Mouse (Mus musculus): ENCODE data around the gene Pck1. TPM values are rescaled to one million over a fixed set of nuclear protein-coding genes. Genes with fewer than 3 reads are reported as not detected.

The Pck1 gene
- polyA plus RNA-seq, 1 experiment from 2014 or later, result not detected

GRCm38 (mm10) chr2:173151352-173151751, 1.5 kb upstream of the Pck1 start:
- Histone ChIP-seq H3K9ac (no peak overlapping the region), H3K36me3 (ENCODE audit: insufficient read depth) (no peaks in the 10 kb centered on the region), H3K4me1 (ENCODE audit: insufficient read depth) (no peaks in the 10 kb centered on the region), H3K27me3 (ENCODE audit: insufficient read depth, low read length) (no peaks in the 10 kb centered on the region), H3K9me3 (ENCODE audit: low read depth, low read length) (no peaks in the 10 kb centered on the region), H3K4me2 (no peak overlapping the region), H3K27ac (ENCODE audit: low read depth) (no peak overlapping the region), H3K4me3 (ENCODE audit: low read depth, low read length) (no peak overlapping the region)
- ATAC-seq (ENCODE audit: insufficient read depth) (no peak), DNase-seq (no peak)
- no peak for TF ChIP-seq CTCF (IDR thresholded peaks at IDR 0.05; ENCODE audit: low read depth)
- 51% methylated on average over 5 of the region's 5 CpGs for WGBS

- no peak overlapping the region for H3K27ac ChIP-seq (ENCODE audit: low read depth)
- no peaks in the 10 kb centered on the region for H3K27me3 ChIP-seq (ENCODE audit: insufficient read depth, low read length)
- ATAC-seq (ENCODE audit: insufficient read depth), result no peak
- H3K36me3 ChIP-seq (ENCODE audit: insufficient read depth), result no peaks in the 10 kb centered on the region
- no peak for TF ChIP-seq CTCF (IDR thresholded peaks at IDR 0.05; ENCODE audit: low read depth)
- H3K9ac ChIP-seq, result no peak overlapping the region
- H3K4me3 ChIP-seq (ENCODE audit: low read depth, low read length), result no peak overlapping the region
- DNase-seq, result no peak
- H3K9me3 ChIP-seq (ENCODE audit: low read depth, low read length), result no peaks in the 10 kb centered on the region
- WGBS, result 79% methylated on average over 7 of the region's 7 CpGs
- no peaks in the 10 kb centered on the region for H3K4me1 ChIP-seq (ENCODE audit: insufficient read depth)
- no peak overlapping the region for H3K4me2 ChIP-seq
Observed at GRCm38 (mm10) chr2:173151784-173152284, 1.0 kb upstream of the Pck1 start.

- Histone ChIP-seq H3K9me3 (ENCODE audit: low read depth, low read length) (no peaks in the 10 kb centered on the region), H3K27ac (ENCODE audit: low read depth) (no peak overlapping the region), H3K9ac (no peak overlapping the region), H3K36me3 (ENCODE audit: insufficient read depth) (no peaks in the 10 kb centered on the region), H3K4me3 (ENCODE audit: low read depth, low read length) (no peak overlapping the region), H3K4me1 (ENCODE audit: insufficient read depth) (no peaks in the 10 kb centered on the region), H3K27me3 (ENCODE audit: insufficient read depth, low read length) (no peaks in the 10 kb centered on the region), H3K4me2 (no peak overlapping the region)
- no peak for DNase-seq
- ATAC-seq (ENCODE audit: insufficient read depth), result no peak
- 77% methylated on average over 10 of the region's 10 CpGs for WGBS
- no peak for TF ChIP-seq CTCF (IDR thresholded peaks at IDR 0.05; ENCODE audit: low read depth)
Observed at GRCm38 (mm10) chr2:173153266-173153665, 418 bp downstream of the Pck1 start.

GRCm38 (mm10) chr2:173154513-173154912, 1.7 kb downstream of the Pck1 start:
- H3K27ac ChIP-seq (ENCODE audit: low read depth), result no peak overlapping the region
- WGBS, result 91% methylated on average over 13 of the region's 13 CpGs
- no peak overlapping the region for H3K9ac ChIP-seq
- DNase-seq (no peak), ATAC-seq (ENCODE audit: insufficient read depth) (no peak)
- no peaks in the 10 kb centered on the region for H3K36me3 ChIP-seq (ENCODE audit: insufficient read depth)
- no peaks in the 10 kb centered on the region for H3K27me3 ChIP-seq (ENCODE audit: insufficient read depth, low read length)
- no peak overlapping the region for H3K4me3 ChIP-seq (ENCODE audit: low read depth, low read length)
- no peak overlapping the region for H3K4me2 ChIP-seq
- H3K4me1 ChIP-seq (ENCODE audit: insufficient read depth), result no peaks in the 10 kb centered on the region
- TF ChIP-seq CTCF (IDR thresholded peaks at IDR 0.05; ENCODE audit: low read depth), result no peak
- no peaks in the 10 kb centered on the region for H3K9me3 ChIP-seq (ENCODE audit: low read depth, low read length)

- ATAC-seq (ENCODE audit: insufficient read depth), result no peak
- Histone ChIP-seq H3K9ac (no peak overlapping the region), H3K36me3 (ENCODE audit: insufficient read depth) (no peaks in the 10 kb centered on the region), H3K4me3 (ENCODE audit: low read depth, low read length) (no peak overlapping the region), H3K9me3 (ENCODE audit: low read depth, low read length) (no peaks in the 10 kb centered on the region), H3K27ac (ENCODE audit: low read depth) (no peak overlapping the region), H3K4me1 (ENCODE audit: insufficient read depth) (no peaks in the 10 kb centered on the region), H3K4me2 (no peak overlapping the region), H3K27me3 (ENCODE audit: insufficient read depth, low read length) (no peaks in the 10 kb centered on the region)
- TF ChIP-seq CTCF (IDR thresholded peaks at IDR 0.05; ENCODE audit: low read depth), result no peak
- no peak for DNase-seq
- WGBS, result 83% methylated on average over 14 of the region's 14 CpGs
Observed at GRCm38 (mm10) chr2:173154962-173155361, 2.1 kb downstream of the Pck1 start.

GRCm38 (mm10) chr2:173155907-173156306, 3.1 kb downstream of the Pck1 start:
- Histone ChIP-seq H3K4me2 (no peak overlapping the region), H3K4me1 (ENCODE audit: insufficient read depth) (no peaks in the 10 kb centered on the region), H3K36me3 (ENCODE audit: insufficient read depth) (no peaks in the 10 kb centered on the region), H3K9ac (no peak overlapping the region), H3K9me3 (ENCODE audit: low read depth, low read length) (no peaks in the 10 kb centered on the region), H3K4me3 (ENCODE audit: low read depth, low read length) (no peak overlapping the region), H3K27me3 (ENCODE audit: insufficient read depth, low read length) (no peaks in the 10 kb centered on the region), H3K27ac (ENCODE audit: low read depth) (no peak overlapping the region)
- no peak for ATAC-seq (ENCODE audit: insufficient read depth)
- no peak for DNase-seq
- no peak for TF ChIP-seq CTCF (IDR thresholded peaks at IDR 0.05; ENCODE audit: low read depth)
- 91% methylated on average over 10 of the region's 10 CpGs for WGBS

- no peak for DNase-seq
- Histone ChIP-seq H3K4me1 (ENCODE audit: insufficient read depth) (no peaks in the 10 kb centered on the region), H3K27me3 (ENCODE audit: insufficient read depth, low read length) (no peaks in the 10 kb centered on the region), H3K4me2 (no peak overlapping the region), H3K36me3 (ENCODE audit: insufficient read depth) (no peaks in the 10 kb centered on the region), H3K4me3 (ENCODE audit: low read depth, low read length) (no peak overlapping the region), H3K27ac (ENCODE audit: low read depth) (no peak overlapping the region), H3K9me3 (ENCODE audit: low read depth, low read length) (no peaks in the 10 kb centered on the region), H3K9ac (no peak overlapping the region)
- TF ChIP-seq CTCF (IDR thresholded peaks at IDR 0.05; ENCODE audit: low read depth), result no peak
- WGBS, result 82% methylated on average over 13 of the region's 13 CpGs
- ATAC-seq (ENCODE audit: insufficient read depth), result no peak
Observed at GRCm38 (mm10) chr2:173156923-173157322, 4.1 kb downstream of the Pck1 start.

- TF ChIP-seq CTCF (IDR thresholded peaks at IDR 0.05; ENCODE audit: low read depth), result no peak
- Histone ChIP-seq H3K4me3 (ENCODE audit: low read depth, low read length) (no peak overlapping the region), H3K36me3 (ENCODE audit: insufficient read depth) (no peaks in the 10 kb centered on the region), H3K9me3 (ENCODE audit: low read depth, low read length) (no peaks in the 10 kb centered on the region), H3K9ac (no peak overlapping the region), H3K27ac (ENCODE audit: low read depth) (no peak overlapping the region), H3K27me3 (ENCODE audit: insufficient read depth, low read length) (no peaks in the 10 kb centered on the region), H3K4me1 (ENCODE audit: insufficient read depth) (no peaks in the 10 kb centered on the region), H3K4me2 (no peak overlapping the region)
- DNase-seq (no peak), ATAC-seq (ENCODE audit: insufficient read depth) (no peak)
- WGBS, result 47% methylated on average over 4 of the region's 4 CpGs
Observed at GRCm38 (mm10) chr2:173157376-173157775, 4.5 kb downstream of the Pck1 start.

Measured in lung, embryonic 14.5 days (tissue).